Mouse (Mus musculus) stomach, adult 2 months (tissue): ENCODE results near the gene Med11. TPM values are rescaled to one million over a fixed set of nuclear protein-coding genes. Genes with fewer than 3 reads are reported as not detected.

Source experiments
- polyA plus RNA-seq: library from polyadenylated mRNA; depleted of rRNA; stranded (reverse); fragments of >200 nt; gene quantifications from 2 replicates; pipeline ENCODE4 v1.2.3, GENCODE M21; 2012; rRNA removed

Med11 gene
- polyA plus RNA-seq = 6.9 and 7.9 TPM in 2 replicates

DNA sequence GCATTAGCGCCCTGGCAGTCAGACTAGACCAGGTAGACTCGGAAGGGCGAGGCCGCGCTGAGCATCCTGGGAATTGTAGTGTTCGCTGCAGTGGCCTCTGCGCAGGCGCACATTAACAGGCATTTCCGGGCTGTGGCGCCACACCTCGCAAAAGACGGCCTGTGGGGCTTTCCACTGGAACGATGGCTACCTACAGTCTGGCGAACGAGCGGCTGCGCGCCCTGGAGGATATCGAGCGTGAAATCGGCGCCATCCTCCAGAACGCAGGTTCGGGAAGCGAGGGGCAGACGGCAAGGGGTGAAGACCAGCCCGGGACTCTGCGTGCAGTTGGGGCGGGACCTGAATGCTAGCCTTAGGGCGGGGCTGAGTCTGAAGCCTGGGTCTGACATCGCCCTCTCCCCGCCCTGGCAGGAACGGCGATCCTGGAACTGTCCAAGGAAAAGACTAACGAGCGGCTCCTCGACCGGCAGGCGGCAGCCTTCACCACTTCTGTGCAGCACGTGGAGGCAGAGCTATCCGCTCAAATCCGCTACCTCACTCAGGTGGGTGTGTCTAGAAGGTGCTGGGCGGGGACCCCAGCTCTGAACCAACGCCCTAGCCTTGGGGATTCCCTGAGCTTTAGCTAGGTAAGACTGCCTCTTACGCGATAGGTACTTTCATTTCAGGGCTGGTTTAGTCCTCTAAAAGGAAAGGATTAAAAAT, at the start of gene Med11:
Med11 (plus strand) TSS at position 123 of the 702 bp plus-strand sequence.

DNA sequence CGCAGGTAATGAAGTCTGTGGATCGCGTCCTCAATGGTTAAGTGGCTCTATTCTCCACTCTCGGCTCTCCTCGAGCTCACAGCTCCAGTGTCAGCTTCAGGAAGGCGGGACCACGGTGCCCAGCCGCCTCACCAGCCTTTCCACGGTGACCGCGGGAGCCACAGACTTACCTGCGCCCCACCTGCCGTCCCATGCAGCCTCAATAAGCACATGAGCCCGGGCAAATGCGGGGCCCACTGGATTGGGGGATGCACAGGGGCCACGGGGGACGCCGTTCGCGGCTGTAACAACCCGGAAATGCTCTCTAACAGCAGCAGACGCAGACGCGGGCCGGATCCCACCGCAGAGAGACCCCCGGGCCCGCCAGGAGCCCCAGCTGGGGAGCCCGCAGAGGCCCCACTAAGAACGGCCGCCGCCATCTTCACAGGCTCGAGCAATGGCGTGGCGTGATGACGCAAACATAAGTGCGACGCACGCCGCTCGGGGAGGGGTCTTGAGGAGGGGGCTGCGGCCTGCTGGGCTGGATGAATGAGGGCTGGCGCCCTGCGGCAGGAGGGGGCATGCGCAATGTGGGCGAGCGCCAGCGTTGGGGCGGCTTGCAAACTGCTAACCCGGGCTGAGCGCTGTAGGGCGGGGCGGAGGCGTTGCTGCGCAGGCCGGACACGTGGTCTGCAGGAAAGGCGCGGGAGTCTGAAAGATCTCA, 42.0 kb upstream of the Med11 start, which contains the start of gene Pelp1:
Pelp1 (minus strand) TSS at position 438 of the 703 bp plus-strand sequence.

DNA sequence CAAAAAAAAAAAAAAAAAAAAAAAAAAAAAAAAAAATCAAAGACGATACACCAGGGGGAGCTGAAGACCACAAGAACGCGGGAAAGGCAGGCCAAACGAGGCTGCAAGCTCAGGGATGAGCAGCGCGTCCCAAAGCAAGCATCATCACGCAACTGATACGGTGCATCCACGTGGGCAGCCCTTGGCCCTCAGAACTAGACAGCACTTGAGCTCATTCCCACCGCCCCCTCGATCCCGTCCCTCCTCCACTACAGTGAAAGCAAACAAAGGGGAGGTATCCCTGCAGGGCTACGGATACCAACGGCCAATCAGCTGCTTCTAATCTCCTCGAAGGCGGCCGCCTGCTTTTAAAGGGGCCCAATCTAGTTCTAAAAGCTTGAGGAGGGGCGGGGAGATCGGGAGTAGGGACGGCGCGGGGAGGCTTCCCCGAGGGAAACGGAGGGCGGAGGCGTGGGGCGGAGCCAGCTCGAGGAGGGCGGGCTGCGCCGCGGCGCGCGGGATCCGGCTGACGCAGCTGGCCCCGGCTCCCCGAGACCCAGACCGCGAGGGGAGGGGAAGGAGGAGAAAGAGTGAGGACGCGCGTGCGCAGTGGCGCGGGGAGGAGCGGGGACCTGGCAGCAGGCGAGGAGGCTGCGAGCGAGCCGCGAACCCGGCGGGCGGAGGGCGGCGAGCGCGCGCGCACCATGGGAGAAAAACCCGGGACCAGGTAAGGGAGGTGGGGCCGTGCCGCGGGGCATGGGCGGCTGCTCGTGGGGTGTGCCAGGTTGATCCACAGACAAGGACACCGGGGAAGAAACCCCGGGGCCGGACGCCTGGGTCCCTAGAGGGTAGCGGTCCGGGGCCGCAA, 19.4 kb upstream of the Med11 start, which contains the start of gene Arrb2:
Arrb2 (plus strand) TSS at position 588 of the 847 bp plus-strand sequence.

DNA sequence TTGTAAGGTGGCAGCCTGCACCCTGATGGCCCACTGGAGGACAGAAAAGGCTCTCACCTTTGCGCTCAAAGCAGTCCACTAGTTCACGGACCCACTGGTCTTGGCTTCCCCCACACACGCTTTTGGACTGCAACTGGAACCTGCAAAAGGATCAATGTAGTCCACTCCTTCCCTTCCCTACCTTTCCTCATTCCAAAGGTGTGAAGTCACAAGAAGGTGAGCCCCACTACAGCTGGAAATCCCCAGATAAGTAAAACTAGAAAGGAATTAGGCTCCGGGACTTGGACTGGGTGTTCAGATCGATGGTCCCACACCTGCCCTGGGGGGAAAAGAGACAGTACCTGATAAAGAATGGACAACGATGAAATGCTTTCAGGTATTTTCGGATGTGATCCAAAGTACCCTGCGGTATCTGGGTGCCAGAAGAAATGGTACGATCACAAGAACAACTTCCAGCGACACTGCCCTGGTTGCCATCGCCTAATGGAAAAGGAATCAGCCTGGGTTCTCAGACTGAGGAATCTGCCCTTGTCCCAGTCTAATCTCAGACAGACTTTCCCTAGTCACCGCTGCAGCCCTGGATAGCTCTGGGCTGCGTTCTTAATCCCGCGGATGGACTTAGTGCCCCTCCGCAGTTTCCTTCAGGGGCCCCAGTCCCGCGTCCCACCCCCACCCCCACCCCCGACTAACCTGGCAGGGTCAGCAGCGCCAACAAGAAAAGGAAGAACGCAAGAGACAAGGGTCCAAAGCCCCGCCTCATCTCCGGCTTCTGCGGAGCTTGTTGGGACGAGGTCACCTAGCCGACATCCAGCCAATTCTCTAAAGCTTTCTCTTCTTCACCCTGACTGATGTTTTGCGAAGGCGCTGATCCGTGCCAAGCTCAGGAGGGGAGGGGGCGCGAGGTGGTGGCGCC, 7.2 kb downstream of the Med11 start, which contains the start of gene Zmynd15:
Zmynd15 (plus strand) TSS at position 746 of the 913 bp plus-strand sequence.

DNA sequence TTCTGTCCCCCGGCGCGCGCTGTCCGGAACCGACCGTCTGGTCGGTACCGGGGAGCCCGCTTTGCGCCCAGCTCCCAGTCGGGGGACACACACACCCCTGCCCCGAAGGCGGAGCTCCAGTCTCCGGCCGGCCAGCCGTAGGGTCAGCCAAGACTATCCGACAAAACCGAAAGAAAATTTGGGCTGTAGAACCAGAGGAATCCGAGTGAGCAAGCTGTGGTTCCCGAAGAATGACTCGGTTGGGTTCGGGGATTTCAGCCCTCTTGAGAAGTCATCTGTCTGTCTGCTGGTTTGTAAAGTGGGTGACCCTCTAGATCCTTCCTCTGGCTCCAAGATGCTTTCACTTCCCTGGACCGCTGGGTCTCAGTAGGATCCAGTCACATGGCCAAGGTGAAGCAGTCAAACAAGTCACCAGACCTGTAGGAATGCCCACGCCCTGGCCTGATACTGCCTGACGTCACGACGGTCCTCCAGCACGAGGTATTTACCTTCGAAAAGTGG, 7.9 kb downstream of the Med11 start, which contains the start of gene Cxcl16:
Cxcl16 (minus strand) TSS at position 384 of the 501 bp plus-strand sequence.

Other genes with a start within 250 kb of the Med11 start
- 36.1 and 38.9 TPM in 2 replicates for gene Slc16a11, start 239.2 kb upstream of the Med11 start, polyA plus RNA-seq
- 3.0 and 3.9 TPM in 2 replicates for gene Slc16a13, start 230.9 kb upstream of the Med11 start, polyA plus RNA-seq
- 1.9 and 2.1 TPM in 2 replicates for gene Bcl6b, start 222.1 kb upstream of the Med11 start, polyA plus RNA-seq
- gene 0610010K14Rik, start 214.0 kb upstream of the Med11 start, polyA plus RNA-seq = 20.2 and 24.1 TPM in 2 replicates
- 4.3 and 5.2 TPM in 2 replicates for gene Gm21988, start 212.1 kb upstream of the Med11 start, polyA plus RNA-seq
- gene Rnasek, start 212.1 kb upstream of the Med11 start, polyA plus RNA-seq = 128 and 152 TPM in 2 replicates
- gene Alox12, start 196.6 kb upstream of the Med11 start, polyA plus RNA-seq = 3.8 and 5.6 TPM in 2 replicates
- gene Alox12e, start 129.3 kb upstream of the Med11 start, polyA plus RNA-seq = 0.29 and 0.41 TPM in 2 replicates
- 3.4 and 10.5 TPM in 2 replicates for gene Alox15, start 99.9 kb upstream of the Med11 start, polyA plus RNA-seq
- gene Pelp1, start 41.9 kb upstream of the Med11 start, polyA plus RNA-seq = 9.3 and 10.3 TPM in 2 replicates
- gene Arrb2, start 19.3 kb upstream of the Med11 start, polyA plus RNA-seq = 16.9 and 23.4 TPM in 2 replicates
- 2.3 TPM in 2 replicates for gene Zmynd15, start 7.5 kb downstream of the Med11 start, polyA plus RNA-seq
- 14.1 and 16.5 TPM in 2 replicates for gene Cxcl16, start 8.1 kb downstream of the Med11 start, polyA plus RNA-seq
- gene Tm4sf5, start 53.3 kb downstream of the Med11 start, polyA plus RNA-seq = 9.1 and 10.4 TPM in 2 replicates
- gene Vmo1, start 62.7 kb downstream of the Med11 start, polyA plus RNA-seq = not detected in 2 replicates
- gene Gltpd2, start 67.3 kb downstream of the Med11 start, polyA plus RNA-seq = 0.10 TPM in 1 of 2 replicates, not detected in the other
- gene Psmb6, start 73.4 kb downstream of the Med11 start, polyA plus RNA-seq = 154 and 176 TPM in 2 replicates
- gene Gm40193, start 81.0 kb downstream of the Med11 start, polyA plus RNA-seq = not detected in 2 replicates
- 25.1 and 27.7 TPM in 2 replicates for gene Pld2, start 88.1 kb downstream of the Med11 start, polyA plus RNA-seq
- 57.1 and 69.6 TPM in 2 replicates for gene Mink1, start 111.0 kb downstream of the Med11 start, polyA plus RNA-seq
- not detected in 2 replicates for gene 4930544D05Rik, start 163.9 kb downstream of the Med11 start, polyA plus RNA-seq
- 0.42 TPM in 1 of 2 replicates, not detected in the other for gene Chrne, start 167.3 kb downstream of the Med11 start, polyA plus RNA-seq
- gene Gp1ba, start 187.2 kb downstream of the Med11 start, polyA plus RNA-seq = 0.05 and 0.16 TPM in 2 replicates
- gene Rnf167, start 195.3 kb downstream of the Med11 start, polyA plus RNA-seq = 33.9 and 37.1 TPM in 2 replicates
- gene Slc25a11, start 195.6 kb downstream of the Med11 start, polyA plus RNA-seq = 46.6 and 58.0 TPM in 2 replicates
- gene Pfn1, start 202.7 kb downstream of the Med11 start, polyA plus RNA-seq = 1,547 and 3,714 TPM in 2 replicates
- gene Eno3, start 205.3 kb downstream of the Med11 start, polyA plus RNA-seq = 17.5 and 26.2 TPM in 2 replicates
- 8.1 and 8.5 TPM in 2 replicates for gene Spag7, start 217.5 kb downstream of the Med11 start, polyA plus RNA-seq
- 17.7 and 19.8 TPM in 2 replicates for gene Camta2, start 236.2 kb downstream of the Med11 start, polyA plus RNA-seq
- 0.63 and 1.0 TPM in 2 replicates for gene Inca1, start 248.2 kb downstream of the Med11 start, polyA plus RNA-seq
- 42.2 and 58.4 TPM in 2 replicates for gene Kif1c, start 248.6 kb downstream of the Med11 start, polyA plus RNA-seq